Mouse (Mus musculus) forebrain, embryonic 10.5 days (tissue): ENCODE results near the gene Gm10203. TPM values are rescaled to one million over a fixed set of nuclear protein-coding genes. Genes with fewer than 3 reads are reported as not detected.

Experiments used
- DNase-seq: peaks from one replicate; pipeline ENCODE4 v3.0.0-alpha.2; 2017; ENCODE audit warnings: low spot score; ENCODE audit errors: extremely low spot score
- H3K27ac ChIP-seq: fragments of 300-500 bp; sonication (generic); 2 replicates; pipeline ENCODE4 v1.5.1; 2016; ENCODE audit warnings: mild to moderate bottlenecking
- H3K27me3 ChIP-seq: fragments of 300-500 bp; sonication (generic); 2 replicates; pipeline ENCODE4 v1.6.1; 2016; ENCODE audit warnings: mild to moderate bottlenecking; ENCODE audit not compliant: poor library complexity, severe bottlenecking
- H3K36me3 ChIP-seq: fragments of 300-500 bp; sonication (generic); replicated peaks from 2 replicates; pipeline ENCODE4 v1.6.1; 2016; ENCODE audit warnings: mild to moderate bottlenecking, moderate library complexity
- H3K4me1 ChIP-seq: fragments of 300-500 bp; sonication (generic); 2 replicates; pipeline ENCODE4 v1.6.1; 2016
- H3K4me3 ChIP-seq: fragments of 300-500 bp; sonication (generic); 2 replicates; pipeline ENCODE4 v1.5.1; 2016; ENCODE audit warnings: mild to moderate bottlenecking, moderate library complexity
- H3K9me3 ChIP-seq: fragments of 300-500 bp; sonication (generic); 2 replicates; pipeline ENCODE4 v1.6.1; 2016; ENCODE audit warnings: mild to moderate bottlenecking, moderate library complexity
- WGBS: fragments of 180-500 bp; shearing (Covaris S2); methylation state at CpG from one replicate; pipeline ENCODE4 v1.1.7; 2016; 5-methylcytosine and 5-hydroxymethylcytosine counted together
- polyA plus RNA-seq: library from polyadenylated mRNA; unstranded; fragments of >200 nt; fragmentation: Nextera tagmentation; extraction: Ambion mirVana; gene quantifications from 2 replicates; pipeline ENCODE4 v1.2.1, GENCODE M21; 2016

The Gm10203 gene
- polyA plus RNA-seq, 1 experiment from 2014 or later, result not detected

DNA sequence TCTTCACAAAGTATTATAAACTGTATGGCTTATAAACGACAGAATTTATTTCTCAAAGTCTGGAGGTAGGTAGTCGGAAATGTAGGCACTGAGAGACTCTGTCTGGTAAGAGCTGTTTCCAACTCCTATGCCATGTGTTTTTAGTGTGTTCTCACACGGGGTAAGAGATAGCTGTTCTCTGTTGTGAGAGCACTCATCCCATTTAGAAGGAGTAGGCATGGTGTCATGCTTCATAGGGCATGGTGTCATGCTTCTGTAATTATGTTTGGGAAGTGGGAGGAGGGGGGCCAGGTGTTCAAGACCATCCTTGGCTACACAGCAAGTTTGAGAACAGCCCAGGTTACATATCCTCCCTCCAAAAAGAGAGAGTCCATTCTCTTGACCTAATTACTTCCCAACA lies 22.4 kb upstream of the Gm10203 start:
- 86% methylated on average over 3 of the region's 3 CpGs for WGBS
- no peak overlapping the region for H3K4me3 ChIP-seq
- no peaks in the 10 kb centered on the region for H3K36me3 ChIP-seq
- peaks cover 10% of the 10 kb centered on the region for H3K27me3 ChIP-seq
- no peak for DNase-seq
- no peaks in the 10 kb centered on the region for H3K4me1 ChIP-seq
- H3K27ac ChIP-seq, result no peak overlapping the region
- no peaks in the 10 kb centered on the region for H3K9me3 ChIP-seq

DNA sequence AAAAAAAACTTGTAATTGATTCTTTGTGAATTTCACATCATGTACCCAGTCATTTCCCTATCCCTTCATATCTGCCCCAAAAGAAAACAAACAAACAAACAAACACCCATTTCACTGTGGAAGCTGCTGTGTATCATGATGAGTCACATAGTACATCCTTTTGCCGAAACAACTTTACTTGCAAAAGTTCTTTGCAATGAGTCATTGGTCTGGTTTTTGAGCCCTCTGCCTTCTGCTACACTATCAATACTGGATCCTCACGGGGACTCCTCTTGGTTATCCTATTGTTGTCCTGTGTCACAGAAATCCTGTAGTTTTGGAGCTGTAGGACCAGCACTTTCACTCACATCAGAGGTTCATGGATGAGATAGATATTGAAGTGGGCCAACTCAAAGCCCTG lies 21.1 kb upstream of the Gm10203 start:
- 89% methylated on average over 2 of the region's 2 CpGs for WGBS
- no peak overlapping the region for H3K27ac ChIP-seq
- no peak for DNase-seq
- H3K27me3 ChIP-seq, result no peaks in the 10 kb centered on the region
- no peaks in the 10 kb centered on the region for H3K4me1 ChIP-seq
- no peaks in the 10 kb centered on the region for H3K9me3 ChIP-seq
- no peak overlapping the region for H3K4me3 ChIP-seq
- H3K36me3 ChIP-seq, result no peaks in the 10 kb centered on the region

DNA sequence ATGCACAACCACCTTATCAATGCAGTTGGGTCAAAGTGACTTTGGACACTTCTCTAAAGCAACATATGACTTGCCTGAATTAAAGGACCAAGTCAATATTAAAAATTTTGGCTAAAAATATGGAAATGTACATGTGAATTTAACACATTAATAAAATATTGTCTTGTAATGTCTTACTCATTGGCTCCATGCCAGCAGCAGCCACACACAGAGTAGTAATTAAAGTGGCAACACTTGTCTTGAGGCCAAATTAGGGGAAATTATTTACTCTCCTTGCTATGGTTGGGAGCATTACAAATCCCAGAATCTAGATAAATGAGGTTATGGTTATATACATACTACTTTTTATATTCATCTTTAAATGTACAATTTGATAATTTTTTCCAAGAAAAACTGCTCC lies 13.0 kb upstream of the Gm10203 start:
- no peaks in the 10 kb centered on the region for H3K4me1 ChIP-seq
- no peak overlapping the region for H3K27ac ChIP-seq
- H3K9me3 ChIP-seq, result no peaks in the 10 kb centered on the region
- DNase-seq, result no peak
- H3K36me3 ChIP-seq, result no peaks in the 10 kb centered on the region
- H3K4me3 ChIP-seq, result no peak overlapping the region
- H3K27me3 ChIP-seq, result no peaks in the 10 kb centered on the region

DNA sequence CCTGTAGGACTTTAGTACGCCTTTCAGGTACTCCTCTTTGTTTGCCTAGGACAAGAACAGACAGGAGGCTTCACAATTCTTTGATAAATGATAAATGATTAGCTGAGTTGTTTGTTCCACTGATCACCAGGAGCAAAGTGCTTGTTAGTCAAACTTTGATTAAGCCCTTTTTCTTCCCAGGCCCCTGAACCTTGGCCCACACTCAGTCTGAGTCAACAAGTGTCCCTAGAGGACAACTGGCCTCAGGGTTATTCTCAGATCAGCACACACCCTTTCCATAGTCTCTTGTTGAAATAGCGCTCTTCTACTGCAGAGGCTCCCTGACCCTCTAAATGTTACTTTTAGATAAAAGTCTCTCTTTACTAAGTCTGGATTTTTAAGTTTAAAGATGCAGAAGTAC lies 11.0 kb upstream of the Gm10203 start:
- no peak for DNase-seq
- Histone ChIP-seq H3K9me3 (no peaks in the 10 kb centered on the region), H3K27me3 (no peaks in the 10 kb centered on the region), H3K4me3 (no peak overlapping the region), H3K36me3 (no peaks in the 10 kb centered on the region), H3K4me1 (peaks cover 6% of the 10 kb centered on the region; the same call in 1 of the 2 replicates), H3K27ac (no peak overlapping the region)
- WGBS, result 71% methylated on average over 2 of the region's 2 CpGs

DNA sequence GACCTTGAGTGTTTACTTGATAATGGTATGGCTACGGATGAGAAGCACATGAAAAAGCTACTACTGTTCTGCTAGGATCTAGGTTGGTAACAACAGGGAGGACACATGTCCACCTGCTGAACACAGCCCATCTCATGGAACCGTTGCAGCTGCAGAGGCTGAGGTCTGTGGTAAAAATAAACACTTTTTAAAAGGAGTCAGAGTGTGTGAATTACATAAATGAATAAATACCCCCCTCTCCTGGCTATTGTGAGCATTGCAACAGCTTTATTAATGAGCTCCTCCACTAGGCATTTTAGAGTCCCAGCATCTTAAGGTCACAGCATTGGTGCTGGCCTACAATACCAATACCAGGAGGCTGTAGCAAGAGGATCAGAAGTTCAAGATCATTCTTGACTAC lies 10.1 kb upstream of the Gm10203 start:
- H3K27me3 ChIP-seq, result no peaks in the 10 kb centered on the region
- WGBS, result 51% methylated on average over 2 of the region's 2 CpGs
- H3K4me3 ChIP-seq, result no peak overlapping the region
- H3K36me3 ChIP-seq, result no peaks in the 10 kb centered on the region
- DNase-seq, result no peak
- H3K27ac ChIP-seq, result no peak overlapping the region
- H3K9me3 ChIP-seq, result no peaks in the 10 kb centered on the region
- peaks cover 6% of the 10 kb centered on the region; the same call in 1 of the 2 replicates for H3K4me1 ChIP-seq

DNA sequence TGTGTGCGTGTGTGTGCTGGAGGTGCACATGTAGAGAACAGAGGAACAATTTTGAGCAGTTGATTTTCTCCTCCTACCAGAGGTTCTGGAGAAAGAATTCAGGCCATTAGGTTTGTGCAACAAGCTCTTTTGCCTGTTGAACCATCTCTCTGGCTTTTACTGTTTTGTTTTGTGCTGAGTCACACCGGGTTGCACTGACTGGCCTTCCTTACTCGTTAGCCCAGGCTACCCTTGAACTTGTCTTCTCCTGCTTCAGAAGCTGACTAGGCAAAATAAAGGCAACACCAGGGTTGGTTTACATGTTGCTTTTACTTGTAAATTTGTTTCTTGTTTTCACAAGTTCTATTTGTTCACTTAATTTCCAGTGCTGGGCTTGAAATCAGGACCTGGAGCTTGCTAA lies 6.9 kb upstream of the Gm10203 start:
- no peak for DNase-seq
- peaks cover 6% of the 10 kb centered on the region; the same call in 1 of the 2 replicates for H3K4me1 ChIP-seq
- no peaks in the 10 kb centered on the region for H3K36me3 ChIP-seq
- no peak overlapping the region for H3K4me3 ChIP-seq
- no peaks in the 10 kb centered on the region for H3K9me3 ChIP-seq
- no peaks in the 10 kb centered on the region for H3K27me3 ChIP-seq
- WGBS, result 85% methylated on average over 3 of the region's 3 CpGs
- H3K27ac ChIP-seq, result no peak overlapping the region

DNA sequence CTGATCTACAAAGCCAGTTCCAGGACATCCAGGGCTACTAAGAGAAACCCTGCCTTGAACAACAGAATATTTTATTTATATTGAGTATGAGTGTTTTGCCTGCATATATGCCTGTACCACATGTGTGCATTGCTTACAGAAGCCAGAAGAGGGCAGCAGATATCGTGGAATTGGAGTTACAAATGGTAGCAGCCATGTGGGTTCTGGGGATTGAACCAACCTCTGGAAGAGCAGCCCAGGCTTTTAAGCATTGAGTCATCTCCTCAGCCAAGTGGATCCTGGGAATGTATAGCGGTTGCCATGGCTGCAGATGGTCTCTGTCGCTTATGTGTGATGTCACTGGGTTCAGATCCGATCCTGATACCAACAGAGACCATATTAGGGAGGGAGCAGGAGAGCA lies 3.3 kb upstream of the Gm10203 start:
- Histone ChIP-seq H3K27ac (no peak overlapping the region), H3K36me3 (no peaks in the 10 kb centered on the region), H3K9me3 (no peaks in the 10 kb centered on the region), H3K4me1 (peaks cover 23% of the 10 kb centered on the region), H3K27me3 (no peaks in the 10 kb centered on the region), H3K4me3 (no peak overlapping the region)
- DNase-seq, result no peak
- WGBS, result 70% methylated on average over 4 of the region's 4 CpGs

DNA sequence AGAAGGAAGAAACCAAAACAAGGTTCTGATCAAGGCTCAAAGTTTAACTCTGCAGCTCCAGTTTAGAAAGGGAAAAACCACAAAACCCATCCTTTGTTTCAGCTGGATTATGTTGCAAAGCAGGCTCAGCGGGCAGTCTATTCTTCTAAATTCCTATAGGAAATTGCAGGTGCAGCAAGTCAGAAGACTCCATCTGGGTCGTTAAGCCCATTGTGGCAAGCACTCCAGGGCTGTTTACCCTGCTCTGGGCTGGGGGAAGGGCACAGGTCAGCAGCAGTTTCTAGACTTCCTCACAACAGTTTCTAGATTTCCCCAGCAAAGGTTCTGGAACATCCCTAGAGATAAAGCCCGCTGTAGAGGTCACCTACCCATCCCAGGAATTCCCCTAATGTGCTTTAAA lies 1.1 kb downstream of the Gm10203 start:
- Histone ChIP-seq H3K4me1 (peaks cover 54% of the 10 kb centered on the region), H3K36me3 (no peaks in the 10 kb centered on the region), H3K27me3 (no peaks in the 10 kb centered on the region), H3K27ac (peak overlapping the region; percentile 66), H3K9me3 (no peaks in the 10 kb centered on the region), H3K4me3 (no peak overlapping the region)
- 13% methylated on average over 3 of the region's 3 CpGs for WGBS
- peak; percentile 33 for DNase-seq

DNA sequence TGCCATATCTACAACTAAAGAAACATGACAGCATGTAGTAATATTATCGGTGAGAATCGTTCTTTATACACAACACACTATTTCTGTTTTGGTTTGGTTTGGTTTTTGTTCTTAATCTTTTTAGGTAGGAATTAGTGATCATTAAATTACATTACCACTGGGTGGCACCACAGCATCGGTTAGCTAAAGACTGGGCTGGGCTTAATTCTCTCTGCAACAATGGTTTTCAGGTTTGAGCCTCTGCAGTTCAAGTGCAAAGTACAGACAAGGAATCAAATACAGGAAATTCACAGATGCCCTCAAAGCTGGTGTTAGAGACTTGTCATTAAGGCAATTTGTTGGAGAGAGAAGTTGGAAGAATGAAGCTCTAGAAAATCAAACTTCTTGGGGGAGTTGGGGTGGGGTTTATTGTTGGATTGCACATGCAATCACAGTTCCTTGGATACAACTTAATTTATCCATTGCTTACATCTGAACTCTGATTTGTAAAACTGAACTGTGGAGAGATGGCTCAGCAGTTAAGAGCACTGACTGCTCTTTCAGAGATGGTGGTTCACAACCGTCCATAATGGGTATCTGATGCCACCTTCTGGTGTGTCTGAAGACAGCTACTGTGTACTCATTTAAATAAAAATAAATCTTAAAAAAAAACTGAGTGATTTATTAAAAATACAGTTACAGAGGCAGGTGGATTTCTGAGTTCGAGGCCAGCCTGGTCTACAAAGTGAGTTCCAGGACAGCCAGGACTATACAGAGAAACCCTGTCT lies 2.5 kb downstream of the Gm10203 start:
- Histone ChIP-seq H3K9me3 (no peaks in the 10 kb centered on the region), H3K27ac (no peak overlapping the region), H3K4me1 (peaks cover 54% of the 10 kb centered on the region), H3K4me3 (no peak overlapping the region), H3K27me3 (no peaks in the 10 kb centered on the region), H3K36me3 (no peaks in the 10 kb centered on the region)
- peak; percentile 43 for DNase-seq
- 29% methylated on average over 5 of the region's 5 CpGs for WGBS

DNA sequence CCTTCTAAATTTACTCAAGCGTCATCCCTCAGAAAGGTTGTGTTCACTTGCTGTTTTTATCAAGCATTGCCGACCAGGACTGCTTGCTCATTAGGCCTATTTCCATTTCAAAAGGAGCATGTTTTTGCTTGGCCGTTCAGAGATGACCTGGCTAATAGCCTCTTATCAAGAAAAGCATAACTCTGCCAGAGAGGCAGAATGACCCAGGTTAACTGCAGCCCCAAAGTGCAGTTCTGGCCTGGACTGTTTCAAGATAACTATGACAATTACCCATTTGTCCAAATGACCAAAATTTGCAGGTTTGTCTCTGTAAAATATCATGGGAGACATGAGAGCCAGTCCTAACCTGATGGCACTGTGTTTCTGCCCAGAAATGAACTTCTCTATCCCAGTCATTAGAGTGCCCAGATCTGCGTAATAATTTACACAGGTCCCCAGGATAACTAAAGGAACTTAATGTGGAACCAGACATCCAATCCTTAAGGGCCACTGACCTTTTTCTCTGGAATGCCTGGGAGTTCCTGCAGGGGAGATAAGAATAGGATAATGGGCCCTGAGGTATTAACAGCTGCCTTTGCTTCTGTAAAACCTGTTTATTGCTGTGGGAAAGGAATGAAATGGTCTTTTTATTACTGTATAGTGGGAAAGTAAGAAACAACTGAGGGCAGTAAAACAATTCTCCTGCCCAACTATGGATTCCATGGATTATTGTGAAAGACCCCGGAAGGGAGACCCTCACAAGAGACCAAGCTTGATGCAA lies 4.6 kb downstream of the Gm10203 start:
- WGBS, result 17% methylated on average over 5 of the region's 5 CpGs
- DNase-seq, result no peak
- Histone ChIP-seq H3K4me1 (peaks cover 51% of the 10 kb centered on the region), H3K27me3 (no peaks in the 10 kb centered on the region), H3K9me3 (no peaks in the 10 kb centered on the region), H3K27ac (peak overlapping the region; percentile 25), H3K4me3 (no peak overlapping the region), H3K36me3 (no peaks in the 10 kb centered on the region)

DNA sequence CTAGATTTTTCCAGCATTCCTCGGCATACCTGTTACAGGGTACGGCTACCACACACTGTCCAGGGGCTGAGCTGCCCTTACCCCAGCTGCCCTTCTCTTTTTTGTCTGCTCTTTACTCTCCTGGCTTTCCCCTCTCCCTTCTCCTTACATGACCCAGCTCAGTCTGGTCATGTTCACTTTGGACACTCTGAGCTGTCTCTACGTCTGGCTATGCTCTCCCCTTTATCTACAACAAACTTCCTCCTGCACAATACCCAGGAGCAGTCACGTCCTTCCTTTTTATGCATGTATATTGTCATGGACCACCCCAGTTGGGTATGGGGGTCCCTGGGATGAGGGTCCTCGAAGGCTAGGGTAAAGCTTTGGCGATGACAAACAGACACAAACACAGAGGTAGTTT lies 5.7 kb downstream of the Gm10203 start:
- Histone ChIP-seq H3K27ac (no peak overlapping the region), H3K4me3 (no peak overlapping the region), H3K27me3 (no peaks in the 10 kb centered on the region), H3K36me3 (no peaks in the 10 kb centered on the region), H3K4me1 (peaks cover 47% of the 10 kb centered on the region), H3K9me3 (no peaks in the 10 kb centered on the region)
- DNase-seq, result no peak
- 82% methylated on average over 6 of the region's 6 CpGs for WGBS

DNA sequence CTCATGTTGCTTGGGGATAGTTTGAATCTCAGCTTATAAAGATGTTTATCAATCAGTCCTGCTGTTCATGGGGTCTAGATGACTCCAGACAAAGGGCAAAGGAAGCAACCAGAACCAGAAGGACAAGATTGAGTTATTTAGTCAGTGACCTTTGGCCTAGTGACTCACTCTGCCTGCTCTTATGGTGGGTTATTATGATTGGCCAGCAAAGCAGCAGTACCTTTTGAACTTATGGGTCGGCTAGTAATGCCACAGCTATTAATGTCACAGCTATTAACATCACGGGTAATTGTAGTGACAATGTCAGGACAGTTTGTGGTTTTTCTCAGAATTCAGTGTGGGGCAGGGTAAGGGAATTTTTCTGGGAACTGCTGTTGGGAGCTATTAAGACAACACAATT lies 8.0 kb downstream of the Gm10203 start:
- Histone ChIP-seq H3K4me1 (peaks cover 39% of the 10 kb centered on the region), H3K4me3 (no peak overlapping the region), H3K27ac (no peak overlapping the region), H3K27me3 (no peaks in the 10 kb centered on the region), H3K9me3 (no peaks in the 10 kb centered on the region; the same call in 1 of the 2 replicates), H3K36me3 (peaks cover 4% of the 10 kb centered on the region)
- DNase-seq, result no peak
- WGBS, result 74% methylated on average over 2 of the region's 2 CpGs

DNA sequence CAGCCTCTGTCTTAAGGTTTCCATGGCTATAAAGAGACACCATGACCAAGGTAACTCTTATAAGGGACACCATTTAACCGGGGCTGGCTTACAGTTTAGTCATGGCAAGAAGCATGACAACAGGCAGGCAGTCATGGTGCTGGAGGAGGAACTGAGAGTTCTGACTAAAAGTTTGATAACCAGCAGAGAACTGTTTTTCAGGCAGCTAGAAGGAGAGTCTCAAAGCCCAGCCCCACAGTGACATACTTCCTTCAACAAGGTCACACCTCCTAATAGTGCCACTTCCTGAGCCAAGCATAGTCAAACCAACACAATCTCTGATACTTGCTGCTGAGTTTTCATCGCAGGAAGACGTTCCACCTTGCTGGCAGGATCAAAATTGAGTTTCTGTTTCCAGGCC lies 9.0 kb downstream of the Gm10203 start:
- 87% methylated on average over 3 of the region's 3 CpGs for WGBS
- no peak overlapping the region for H3K27ac ChIP-seq

More for the DNA sequence above, 9.0 kb downstream of the Gm10203 start:
- Histone ChIP-seq H3K4me3 (no peak overlapping the region), H3K4me1 (peaks cover 28% of the 10 kb centered on the region), H3K27me3 (no peaks in the 10 kb centered on the region), H3K9me3 (no peaks in the 10 kb centered on the region; the same call in 1 of the 2 replicates), H3K36me3 (peaks cover 9% of the 10 kb centered on the region)
- no peak for DNase-seq
